Mouse (Mus musculus) ES-Bruce4 (cell line): ENCODE measurements around the gene Mboat1. TPM values are rescaled to one million over a fixed set of nuclear protein-coding genes. Genes with fewer than 3 reads are reported as not detected.

Experiments
- H3K27ac ChIP-seq: 2 replicates; pipeline ENCODE4 v1.5.1; 2012; ENCODE audit warnings: low read length, inconsistent platforms; ENCODE audit not compliant: insufficient read depth
- H3K27me3 ChIP-seq: 2 replicates; pipeline ENCODE4 v1.6.1; 2012; ENCODE audit warnings: mild to moderate bottlenecking, low read length, inconsistent platforms; ENCODE audit not compliant: control insufficient read depth, poor library complexity, insufficient read depth, severe bottlenecking
- H3K36me3 ChIP-seq: 2 replicates; pipeline ENCODE4 v1.6.1; 2012; ENCODE audit warnings: inconsistent platforms, mild to moderate bottlenecking, low read length, moderate library complexity; ENCODE audit not compliant: control insufficient read depth, poor library complexity, insufficient read depth, severe bottlenecking
- H3K4me1 ChIP-seq: one replicate; pipeline ENCODE4 v1.8.1; 2011; ENCODE audit warnings: low read length; ENCODE audit not compliant: control insufficient read depth, insufficient read depth
- H3K4me3 ChIP-seq: 2 replicates; pipeline ENCODE4 v1.5.1; 2011; ENCODE audit warnings: low read depth, mild to moderate bottlenecking, low read length
- H3K9ac ChIP-seq: 2 replicates; pipeline ENCODE4 v1.6.1; 2012; ENCODE audit warnings: low read depth, mild to moderate bottlenecking, inconsistent platforms; ENCODE audit not compliant: poor library complexity, severe bottlenecking
- H3K9me3 ChIP-seq: replicated peaks from 2 replicates; pipeline ENCODE4 v1.6.1; 2012; ENCODE audit warnings: mild to moderate bottlenecking, low read length, inconsistent platforms; ENCODE audit not compliant: control insufficient read depth, poor library complexity, insufficient read depth, severe bottlenecking
- CTCF ChIP-seq: IDR thresholded peaks from one replicate; pipeline ENCODE4 v1.8.1; 2011; ENCODE audit warnings: low read depth, low read length
- EP300 ChIP-seq: IDR thresholded peaks from 2 replicates; pipeline ENCODE4 v1.6.1; 2011; ENCODE audit warnings: low read depth, low read length; ENCODE audit not compliant: insufficient read depth
- POLR2A ChIP-seq: IDR thresholded peaks from one replicate; pipeline ENCODE4 v1.8.1; 2011; ENCODE audit warnings: low read length; ENCODE audit not compliant: insufficient read depth
- polyA plus RNA-seq: library from polyadenylated mRNA; stranded (reverse); fragments of >200 nt; gene quantifications from 2 replicates; pipeline ENCODE4 v1.2.4, GENCODE M21; 2011; ENCODE audit warnings: low read depth; ENCODE audit not compliant: missing spikeins, insufficient read depth, insufficient read length

Gene Mboat1
- polyA plus RNA-seq, 1 experiment, result 6.2 TPM

DNA sequence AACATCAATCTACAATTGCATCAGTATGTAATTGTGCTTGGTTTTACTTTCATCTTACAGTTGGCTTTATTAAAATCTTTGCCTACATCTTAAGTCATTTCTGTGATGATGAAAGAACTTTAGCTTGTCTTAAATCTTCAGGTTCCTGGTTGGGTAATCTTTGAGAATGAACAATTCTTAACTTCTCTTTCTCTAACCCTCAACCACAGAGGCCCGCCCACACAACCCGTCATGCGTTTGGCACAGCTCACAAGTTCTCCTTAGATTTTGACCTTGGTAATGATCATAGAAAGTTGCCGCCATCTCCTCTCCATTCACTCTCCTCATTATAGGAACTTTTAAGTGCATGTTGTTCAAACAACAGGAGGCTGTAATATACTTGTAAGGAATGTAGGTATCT, 18.0 kb downstream of the Mboat1 start:
- TF ChIP-seq POLR2A (no peak), EP300 (no peak), CTCF (no peak)
- Histone ChIP-seq H3K36me3 (no peaks in the 10 kb centered on the region), H3K9ac (no peak overlapping the region), H3K27me3 (no peaks in the 10 kb centered on the region), H3K27ac (no peak overlapping the region), H3K9me3 (no peaks in the 10 kb centered on the region), H3K4me1 (no peaks in the 10 kb centered on the region), H3K4me3 (no peak overlapping the region)

DNA sequence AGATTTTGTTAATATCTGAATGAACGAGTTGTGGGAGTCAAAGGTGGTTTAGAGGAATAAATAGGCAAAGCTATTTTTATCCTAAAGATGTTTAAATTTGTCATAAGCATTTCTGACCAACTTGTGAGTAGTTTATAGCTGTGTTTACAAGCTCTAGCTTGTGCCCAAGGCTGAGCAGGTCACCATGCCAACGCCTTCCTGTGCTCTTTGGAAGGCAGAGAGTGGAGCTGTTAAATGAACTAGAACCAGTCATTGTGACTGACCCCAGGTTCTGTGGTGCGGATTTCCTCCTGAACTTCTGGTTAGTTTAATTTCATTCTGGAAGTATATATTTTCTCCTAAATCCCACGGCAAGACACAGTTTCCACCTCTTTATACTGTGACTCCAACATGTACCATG, 23.3 kb downstream of the Mboat1 start:
- no peak for TF ChIP-seq CTCF
- TF ChIP-seq EP300, result no peak
- TF ChIP-seq POLR2A, result no peak
- H3K9ac ChIP-seq, result no peak overlapping the region
- H3K27ac ChIP-seq, result no peak overlapping the region
- no peak overlapping the region for H3K4me3 ChIP-seq
- no peaks in the 10 kb centered on the region for H3K36me3 ChIP-seq
- no peaks in the 10 kb centered on the region for H3K27me3 ChIP-seq
- H3K4me1 ChIP-seq, result no peaks in the 10 kb centered on the region
- H3K9me3 ChIP-seq, result no peaks in the 10 kb centered on the region; the same call in 1 of the 2 replicates

DNA sequence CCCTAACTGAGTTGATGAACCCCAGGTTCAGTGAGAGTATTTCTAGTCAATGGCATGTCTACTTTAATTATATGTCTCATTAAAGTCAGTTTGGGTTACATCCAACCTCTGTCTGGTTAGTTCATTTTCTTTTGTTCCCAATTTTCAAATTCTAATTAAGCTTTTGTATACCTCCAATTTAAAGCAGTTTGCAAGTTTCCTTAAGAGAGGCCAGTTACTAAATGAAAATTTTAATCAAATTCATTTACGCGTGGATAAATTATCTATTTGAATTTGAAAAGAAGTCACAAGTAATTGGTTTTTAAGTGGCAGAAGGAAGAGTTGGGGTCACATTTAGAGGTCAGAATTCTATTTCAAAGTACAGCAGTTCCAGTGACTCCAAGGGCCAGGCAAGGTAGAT, 27.2 kb downstream of the Mboat1 start:
- Histone ChIP-seq H3K36me3 (no peaks in the 10 kb centered on the region), H3K4me1 (no peaks in the 10 kb centered on the region), H3K27me3 (no peaks in the 10 kb centered on the region), H3K9me3 (no peaks in the 10 kb centered on the region; the same call in 1 of the 2 replicates), H3K4me3 (no peak overlapping the region), H3K9ac (no peak overlapping the region), H3K27ac (no peak overlapping the region)
- TF ChIP-seq CTCF (no peak), POLR2A (no peak), EP300 (no peak)

DNA sequence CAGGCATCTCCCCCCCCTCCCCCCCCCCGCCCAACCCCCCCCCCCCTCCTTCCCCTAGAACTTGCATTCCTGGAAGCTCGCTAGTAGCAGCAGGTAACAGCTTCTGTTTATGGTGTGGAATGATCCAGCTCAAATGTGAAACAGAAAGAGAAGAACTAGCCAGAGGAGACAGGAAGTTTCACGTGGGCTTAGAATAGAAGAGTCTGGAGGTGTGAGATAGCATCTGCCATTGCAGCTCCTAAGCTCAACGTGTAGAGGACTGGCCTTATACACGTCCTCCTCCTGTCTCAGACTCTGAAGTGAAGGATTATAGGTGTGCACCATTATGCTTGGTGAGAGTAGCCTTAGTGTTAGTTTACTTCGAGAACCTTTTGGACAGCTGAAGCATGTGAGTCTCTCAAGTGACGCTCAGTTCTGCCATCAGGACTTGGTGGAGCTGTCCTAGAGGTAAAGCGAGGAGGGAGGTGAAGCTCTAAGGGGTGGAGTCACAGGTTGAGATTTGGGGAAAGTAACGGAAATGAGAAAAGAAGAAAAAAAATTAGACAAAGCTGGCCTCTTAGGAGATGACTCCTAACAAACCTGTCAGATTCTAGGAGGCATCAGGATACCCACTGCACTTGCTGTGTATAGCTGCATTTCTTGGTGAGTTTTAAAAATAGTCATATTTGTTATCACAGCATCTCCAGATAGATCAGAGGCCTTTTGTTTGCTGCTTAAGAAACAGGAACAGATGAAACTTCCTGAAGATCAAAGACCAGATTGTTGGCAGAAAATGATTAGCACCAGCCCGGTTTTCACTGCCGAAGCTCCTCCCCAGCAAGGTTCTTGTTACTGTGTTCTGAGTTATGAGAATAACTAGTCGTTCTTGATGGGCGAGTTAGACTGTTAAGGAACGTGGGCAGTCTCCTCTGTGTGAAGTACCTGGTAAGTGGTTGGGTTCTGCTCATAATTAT, 30.1 kb downstream of the Mboat1 start:
- Histone ChIP-seq H3K27me3 (no peaks in the 10 kb centered on the region), H3K9me3 (no peaks in the 10 kb centered on the region; the same call in 1 of the 2 replicates), H3K9ac (no peak overlapping the region), H3K4me3 (no peak overlapping the region), H3K4me1 (no peaks in the 10 kb centered on the region), H3K36me3 (no peaks in the 10 kb centered on the region), H3K27ac (no peak overlapping the region)
- TF ChIP-seq EP300, result no peak
- no peak for TF ChIP-seq CTCF
- TF ChIP-seq POLR2A, result no peak

DNA sequence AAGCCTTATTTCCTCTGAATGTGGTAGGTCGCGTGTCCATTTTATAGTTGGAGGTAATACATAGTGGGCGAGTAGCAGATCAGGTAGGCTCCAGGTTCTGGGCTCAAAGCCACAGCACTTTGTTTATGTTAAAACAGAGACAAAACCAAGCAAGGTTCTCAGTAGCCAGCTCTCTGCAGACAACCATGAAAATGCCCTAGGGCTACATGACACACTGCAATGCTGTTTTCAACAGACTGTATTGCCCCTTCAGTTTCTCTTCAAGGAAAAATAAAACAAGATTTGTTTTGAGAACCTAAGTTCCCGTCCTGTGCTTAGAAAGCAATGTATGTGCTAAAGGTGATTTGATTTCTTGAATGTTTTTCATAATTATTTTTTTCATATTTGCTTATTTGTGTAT, 31.2 kb downstream of the Mboat1 start:
- no peak overlapping the region for H3K9ac ChIP-seq
- H3K27ac ChIP-seq, result no peak overlapping the region
- no peaks in the 10 kb centered on the region; the same call in 1 of the 2 replicates for H3K9me3 ChIP-seq
- H3K27me3 ChIP-seq, result no peaks in the 10 kb centered on the region
- TF ChIP-seq POLR2A (no peak), CTCF (no peak), EP300 (no peak)
- H3K4me1 ChIP-seq, result no peaks in the 10 kb centered on the region
- H3K4me3 ChIP-seq, result no peak overlapping the region
- H3K36me3 ChIP-seq, result no peaks in the 10 kb centered on the region

DNA sequence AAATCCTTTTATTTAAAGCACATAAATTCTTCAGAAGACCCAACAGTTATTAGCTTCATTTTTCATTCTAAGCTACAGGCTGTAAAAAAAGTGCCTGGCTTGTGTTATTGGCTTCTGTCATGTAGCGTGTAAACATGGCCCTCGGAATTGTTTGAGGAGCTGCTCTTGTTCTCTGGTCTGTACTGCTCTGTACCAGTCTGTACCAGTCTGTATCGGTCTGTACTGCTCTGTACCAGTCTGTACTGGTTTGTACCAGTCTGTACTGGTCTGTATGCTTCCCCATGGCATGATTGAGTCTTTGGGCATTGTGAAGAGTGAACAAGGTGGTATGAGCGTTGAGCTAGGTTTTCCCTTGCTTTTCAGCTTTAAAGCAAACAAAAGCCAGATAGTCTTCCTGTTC, 32.5 kb downstream of the Mboat1 start:
- H3K4me1 ChIP-seq, result no peaks in the 10 kb centered on the region
- no peaks in the 10 kb centered on the region for H3K9me3 ChIP-seq
- H3K36me3 ChIP-seq, result no peaks in the 10 kb centered on the region
- no peak for TF ChIP-seq CTCF
- no peak for TF ChIP-seq POLR2A
- TF ChIP-seq EP300, result no peak
- no peaks in the 10 kb centered on the region for H3K27me3 ChIP-seq
- no peak overlapping the region for H3K27ac ChIP-seq
- no peak overlapping the region for H3K9ac ChIP-seq
- no peak overlapping the region for H3K4me3 ChIP-seq
